Mouse (Mus musculus) G1E (cell line): ENCODE measurements around the gene 1700069L16Rik. TPM values are rescaled to one million over a fixed set of nuclear protein-coding genes. Genes with fewer than 3 reads are reported as not detected.

Experiments used
- ATAC-seq: 2 replicates; pipeline ENCODE4 v1.8.0; 2016; ENCODE audit warnings: mild to moderate bottlenecking; ENCODE audit not compliant: insufficient number of reproducible peaks, poor library complexity, low FRiP score, severe bottlenecking; ENCODE audit errors: extremely low read depth
- DNase-seq: peaks from one replicate; pipeline ENCODE4 v3.0.0; 2012; ENCODE audit warnings: low spot score
- H3K27me3 ChIP-seq: 2 replicates; pipeline ENCODE4 v1.6.1; 2012; ENCODE audit warnings: mild to moderate bottlenecking, low read length, inconsistent platforms; ENCODE audit not compliant: insufficient read depth
- H3K36me3 ChIP-seq: replicated peaks from 2 replicates; pipeline ENCODE3; 2012; ENCODE audit warnings: mild to moderate bottlenecking, inconsistent platforms
- H3K4me1 ChIP-seq: 2 replicates; pipeline ENCODE4 v1.6.1; 2012; ENCODE audit warnings: low read depth, low read length, inconsistent platforms, mixed read lengths; ENCODE audit not compliant: insufficient read depth
- H3K4me3 ChIP-seq: 2 replicates; pipeline ENCODE4 v1.5.1; 2012; ENCODE audit warnings: low read depth, mild to moderate bottlenecking, inconsistent platforms, low read length, moderate library complexity, mixed read lengths
- H3K9me3 ChIP-seq: replicated peaks from 2 replicates; pipeline ENCODE4 v1.6.1; 2012; ENCODE audit warnings: inconsistent platforms
- CTCF ChIP-seq: IDR thresholded peaks from 2 replicates; pipeline ENCODE4 v1.5.1; 2012; ENCODE audit warnings: low read depth, low read length, inconsistent platforms, mixed read lengths
- GATA1 ChIP-seq: IDR thresholded peaks from 2 replicates; pipeline ENCODE4 v1.6.1; 2012; ENCODE audit warnings: borderline replicate concordance, low read length, inconsistent platforms, mixed read lengths
- GATA2 ChIP-seq: IDR thresholded peaks from 2 replicates; pipeline ENCODE4 v1.6.1; 2012; ENCODE audit warnings: low read depth, low read length, inconsistent platforms, borderline replicate concordance
- POLR2AphosphoS5 ChIP-seq: IDR thresholded peaks from 2 replicates; pipeline ENCODE4 v1.6.1; 2012; ENCODE audit warnings: low read depth, low read length, inconsistent platforms; ENCODE audit not compliant: insufficient replicate concordance
- TAL1 ChIP-seq: conservative IDR thresholded peaks from 2 replicates; pipeline ENCODE4 v1.6.1; 2012; ENCODE audit warnings: low read depth, low read length, inconsistent platforms, mixed read lengths
- polyA plus RNA-seq: library from polyadenylated mRNA; stranded (reverse); fragments of >175 nt; gene quantifications from 2 replicates; pipeline ENCODE4 v1.2.3, GENCODE M21; 2012
- total RNA-seq, 2 experiments: library from RNA; stranded (forward) in 1 of 2; stranded (reverse) in 1 of 2; fragments of 200-1000 nt in 1 of 2; fragments of >200 nt in 1 of 2; fragmentation: Nextera tagmentation in 1 of 2; gene quantifications; 2 replicates each; pipeline ENCODE4 v1.2.3; 2014 to 2017

Gene 1700069L16Rik
- total and polyA plus RNA-seq, 3 experiments = not detected

DNA sequence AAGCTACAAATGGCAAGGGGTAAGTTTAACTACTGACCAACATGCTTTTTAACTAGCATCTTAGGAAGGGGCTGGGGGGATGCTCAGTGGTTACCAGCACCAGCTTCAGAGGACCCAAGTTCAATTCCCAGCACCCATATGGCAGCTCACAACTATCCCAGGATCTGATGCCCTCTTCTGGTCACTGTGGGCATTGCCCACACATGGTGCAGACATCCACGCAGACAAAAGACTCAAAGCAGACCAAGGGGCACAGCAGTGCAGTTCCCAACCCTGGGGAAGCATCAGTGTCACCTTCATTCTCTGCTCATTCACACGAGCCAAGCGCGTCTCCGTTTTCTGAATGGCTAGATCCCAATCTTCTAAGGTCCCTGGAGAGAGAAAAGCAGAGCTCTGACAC is 23.1 kb upstream of the 1700069L16Rik start:
- TF ChIP-seq TAL1 (no peak), GATA1 (no peak), POLR2AphosphoS5 (no peak), CTCF (no peak), GATA2 (no peak)
- no peak for DNase-seq
- Histone ChIP-seq H3K4me3 (no peak overlapping the region), H3K36me3 (peaks cover 99% of the 10 kb centered on the region), H3K9me3 (no peaks in the 10 kb centered on the region), H3K4me1 (no peaks in the 10 kb centered on the region; the same call in 1 of the 2 replicates), H3K27me3 (no peaks in the 10 kb centered on the region)
- ATAC-seq = no peak

GRCm38 (mm10) chr5:113737607-113738237 is 13.2 kb upstream of the 1700069L16Rik start:
- TF ChIP-seq POLR2AphosphoS5 = 0 out of 2 replicates have a peak, but pooled peaks have one; percentile 3
- TF ChIP-seq GATA2 = no peak
- no peak for TF ChIP-seq TAL1
- peak overlapping the region; percentile 20; the same call in 1 of the 2 replicates for H3K4me3 ChIP-seq
- H3K27me3 ChIP-seq = no peaks in the 10 kb centered on the region
- DNase-seq (no peak), ATAC-seq (no peak)
- peaks cover 34% of the 10 kb centered on the region for H3K4me1 ChIP-seq
- no peaks in the 10 kb centered on the region; the same call in 1 of the 2 replicates for H3K9me3 ChIP-seq
- H3K36me3 ChIP-seq = peaks cover 62% of the 10 kb centered on the region

DNA sequence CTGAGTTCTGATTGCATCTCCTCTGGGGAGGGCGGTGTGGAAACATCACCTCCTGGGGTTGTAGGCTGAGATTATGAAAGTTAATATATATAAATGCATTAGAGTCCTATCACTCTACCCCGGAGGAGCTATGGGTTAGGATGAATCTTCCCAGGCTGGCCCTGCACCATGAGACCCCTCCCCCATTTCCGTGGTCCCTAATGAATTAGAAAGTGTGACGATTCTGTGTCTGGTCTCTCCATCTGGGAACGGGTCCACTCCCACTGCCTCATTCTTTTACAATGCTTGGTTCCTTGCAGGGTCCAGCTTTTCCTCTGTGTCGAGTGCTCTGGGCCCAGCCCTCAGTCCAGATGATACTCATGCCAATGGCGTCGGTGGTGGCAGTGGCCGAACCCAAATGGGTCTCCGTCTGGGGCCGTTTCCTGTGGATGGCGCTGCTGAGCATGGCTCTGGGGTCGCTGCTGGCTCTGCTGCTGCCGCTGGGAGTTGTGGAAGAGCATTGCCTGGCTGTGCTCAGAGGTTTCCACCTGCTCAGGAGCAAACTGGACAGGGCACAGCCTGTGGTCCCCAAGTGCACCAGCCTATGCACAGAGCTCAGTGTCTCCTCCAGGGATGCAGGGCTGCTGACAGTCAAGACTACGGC is 12.1 kb upstream of the 1700069L16Rik start:
- Histone ChIP-seq H3K4me3 (peak overlapping the region; percentile 86), H3K9me3 (no peaks in the 10 kb centered on the region; the same call in 1 of the 2 replicates), H3K36me3 (peaks cover 51% of the 10 kb centered on the region), H3K27me3 (no peaks in the 10 kb centered on the region), H3K4me1 (peaks cover 34% of the 10 kb centered on the region)
- TF ChIP-seq POLR2AphosphoS5 (no peak), CTCF (no peak), GATA1 (no peak), GATA2 (no peak), TAL1 (no peak)
- ATAC-seq (no peak), DNase-seq (no peak)

GRCm38 (mm10) chr5:113736113-113736502 is 11.5 kb upstream of the 1700069L16Rik start:
- TF ChIP-seq CTCF (no peak), GATA1 (no peak), TAL1 (no peak), POLR2AphosphoS5 (no peak)
- peaks cover 45% of the 10 kb centered on the region for H3K36me3 ChIP-seq
- H3K9me3 ChIP-seq = no peaks in the 10 kb centered on the region; the same call in 1 of the 2 replicates
- H3K4me1 ChIP-seq = peaks cover 34% of the 10 kb centered on the region
- peak overlapping the region; percentile 86 for H3K4me3 ChIP-seq
- no peaks in the 10 kb centered on the region for H3K27me3 ChIP-seq
- no peak for DNase-seq
- ATAC-seq = no peak

- peaks cover 40% of the 10 kb centered on the region for H3K36me3 ChIP-seq
- DNase-seq (peak; percentile 99), ATAC-seq (peak; percentile 95)
- no peaks in the 10 kb centered on the region; the same call in 1 of the 2 replicates for H3K9me3 ChIP-seq
- H3K4me1 ChIP-seq = peaks cover 34% of the 10 kb centered on the region
- TF ChIP-seq POLR2AphosphoS5 = no peak
- no peak for TF ChIP-seq GATA2
- TF ChIP-seq GATA1 = no peak
- TF ChIP-seq TAL1 = no peak
- no peak for TF ChIP-seq CTCF
- peak within 1 kb of the TSS; percentile 86 for H3K4me3 ChIP-seq
- H3K27me3 ChIP-seq = no peaks in the 10 kb centered on the region
These were observed 11.0 kb upstream of the 1700069L16Rik start, which contains the start of gene Ficd for GRCm38 (mm10) chr5:113735345-113736112. Gene Ficd (plus strand): TSS chr5:113735803.

- Histone ChIP-seq H3K27me3 (no peaks in the 10 kb centered on the region; the same call in 1 of the 2 replicates), H3K4me3 (peak overlapping the region; percentile 86), H3K36me3 (peaks cover 34% of the 10 kb centered on the region), H3K4me1 (peaks cover 34% of the 10 kb centered on the region), H3K9me3 (no peaks in the 10 kb centered on the region; the same call in 1 of the 2 replicates)
- DNase-seq = peak; percentile 11
- ATAC-seq = no peak
- TF ChIP-seq CTCF = no peak
- no peak for TF ChIP-seq GATA2
- TF ChIP-seq POLR2AphosphoS5 = no peak
- TF ChIP-seq TAL1 = no peak
- TF ChIP-seq GATA1 = no peak
These were observed 10.4 kb upstream of the 1700069L16Rik start for GRCm38 (mm10) chr5:113735023-113735344.
